Mouse (Mus musculus) bone marrow macrophage, adult 2 months (primary cell): Measurements from ENCODE around the gene Ptgis. TPM values are rescaled to one million over a fixed set of nuclear protein-coding genes. Genes with fewer than 3 reads are reported as not detected.

Experiments
- H3K27ac ChIP-seq: 2 replicates; pipeline ENCODE4 v1.5.1; 2012; ENCODE audit warnings: low read depth, low read length; ENCODE audit not compliant: insufficient read depth
- H3K4me1 ChIP-seq: 2 replicates; pipeline ENCODE4 v1.6.1; 2012; ENCODE audit warnings: low read length; ENCODE audit not compliant: control insufficient read depth, insufficient read depth
- H3K4me3 ChIP-seq: 2 replicates; pipeline ENCODE4 v1.5.1; 2012; ENCODE audit warnings: mild to moderate bottlenecking, low read length, moderate library complexity; ENCODE audit not compliant: insufficient read depth
- CTCF ChIP-seq: IDR thresholded peaks from 2 replicates; pipeline ENCODE4 v1.5.1; 2012; ENCODE audit warnings: low read depth, mild to moderate bottlenecking, low read length, moderate library complexity
- POLR2A ChIP-seq: IDR thresholded peaks from 2 replicates; pipeline ENCODE4 v1.6.1; 2012; ENCODE audit warnings: mild to moderate bottlenecking, low read depth, low read length, borderline replicate concordance
- polyA plus RNA-seq: library from polyadenylated mRNA; stranded (reverse); fragments of >200 nt; gene quantifications from 2 replicates; pipeline ENCODE4 v1.2.4, GENCODE M21; 2012; ENCODE audit not compliant: missing spikeins, insufficient read depth, insufficient read length

Ptgis gene
- polyA plus RNA-seq, 1 experiment, result not detected

GRCm38 (mm10) chr2:167273206-167273740, 32.9 kb upstream of the Ptgis start:
- Histone ChIP-seq H3K4me3 (no peak overlapping the region), H3K27ac (no peak overlapping the region), H3K4me1 (no peaks in the 10 kb centered on the region)
- TF ChIP-seq CTCF (no peak), POLR2A (no peak)

- H3K27ac ChIP-seq, result no peak overlapping the region
- no peaks in the 10 kb centered on the region for H3K4me1 ChIP-seq
- no peak overlapping the region for H3K4me3 ChIP-seq
- TF ChIP-seq POLR2A (no peak), CTCF (no peak)
Observed at GRCm38 (mm10) chr2:167272706-167273105, 32.3 kb upstream of the Ptgis start.

DNA sequence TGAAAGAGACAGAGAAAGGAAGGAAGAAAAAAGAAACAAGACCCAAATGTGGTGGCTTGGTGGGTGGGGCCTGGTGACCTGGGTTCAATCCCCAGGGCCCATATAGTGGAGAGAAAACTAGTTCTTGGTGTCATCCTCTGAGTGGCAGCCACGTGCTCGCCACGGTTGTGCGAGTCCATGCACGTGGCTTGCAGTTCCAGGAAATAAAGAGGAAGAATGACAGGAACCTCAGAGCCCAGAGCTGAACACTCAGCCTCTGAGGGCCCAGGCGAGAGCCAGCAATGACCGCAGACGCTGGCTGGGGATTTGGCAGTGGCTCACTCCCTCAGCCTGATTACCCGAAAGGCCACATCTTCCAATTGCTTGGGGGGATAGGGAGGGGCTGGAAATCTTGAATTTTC, 30.7 kb upstream of the Ptgis start:
- no peak overlapping the region for H3K27ac ChIP-seq
- H3K4me1 ChIP-seq, result no peaks in the 10 kb centered on the region
- no peak for TF ChIP-seq POLR2A
- TF ChIP-seq CTCF, result no peak
- H3K4me3 ChIP-seq, result no peak overlapping the region

- Histone ChIP-seq H3K4me3 (no peak overlapping the region), H3K27ac (no peak overlapping the region), H3K4me1 (no peaks in the 10 kb centered on the region)
- TF ChIP-seq CTCF, result no peak
- no peak for TF ChIP-seq POLR2A
Observed at GRCm38 (mm10) chr2:167270496-167270895, 30.1 kb upstream of the Ptgis start.

DNA sequence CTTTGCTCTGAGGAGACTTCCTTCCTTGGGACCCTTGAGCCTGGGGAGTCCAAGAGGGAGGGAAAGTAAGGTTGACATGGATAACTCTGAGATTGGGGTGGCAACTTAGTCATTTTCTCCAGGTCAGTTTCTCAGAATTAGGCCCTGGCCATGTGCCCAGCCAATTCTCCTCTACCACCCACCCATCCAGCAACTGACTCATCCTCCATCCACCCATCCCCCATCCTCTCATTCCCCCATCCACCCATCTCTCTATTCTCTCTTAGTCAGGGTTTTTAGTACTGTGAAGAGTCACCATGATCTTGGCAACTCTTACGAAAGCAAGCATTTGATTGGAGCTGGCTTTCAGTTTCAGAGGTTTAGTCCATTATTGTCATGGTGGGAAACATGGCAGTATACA, 28.3 kb upstream of the Ptgis start:
- Histone ChIP-seq H3K27ac (no peak overlapping the region), H3K4me3 (no peak overlapping the region), H3K4me1 (no peaks in the 10 kb centered on the region)
- TF ChIP-seq CTCF, result no peak
- no peak for TF ChIP-seq POLR2A

DNA sequence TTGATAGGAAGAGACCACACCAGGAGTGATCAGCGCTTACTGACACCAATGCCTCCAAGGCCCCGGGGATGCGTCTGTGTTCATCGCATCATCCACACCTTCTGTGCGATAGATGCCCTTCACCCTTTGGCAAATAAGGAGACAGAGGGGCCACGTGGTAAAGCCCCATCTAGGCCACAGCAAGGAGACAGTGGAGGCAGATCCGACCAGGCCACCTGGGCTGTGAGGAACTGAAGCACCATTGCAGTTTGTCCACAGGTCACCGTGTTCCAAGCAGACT, 27.9 kb upstream of the Ptgis start:
- TF ChIP-seq CTCF (no peak), POLR2A (no peak)
- Histone ChIP-seq H3K4me1 (no peaks in the 10 kb centered on the region), H3K4me3 (no peak overlapping the region), H3K27ac (no peak overlapping the region)

DNA sequence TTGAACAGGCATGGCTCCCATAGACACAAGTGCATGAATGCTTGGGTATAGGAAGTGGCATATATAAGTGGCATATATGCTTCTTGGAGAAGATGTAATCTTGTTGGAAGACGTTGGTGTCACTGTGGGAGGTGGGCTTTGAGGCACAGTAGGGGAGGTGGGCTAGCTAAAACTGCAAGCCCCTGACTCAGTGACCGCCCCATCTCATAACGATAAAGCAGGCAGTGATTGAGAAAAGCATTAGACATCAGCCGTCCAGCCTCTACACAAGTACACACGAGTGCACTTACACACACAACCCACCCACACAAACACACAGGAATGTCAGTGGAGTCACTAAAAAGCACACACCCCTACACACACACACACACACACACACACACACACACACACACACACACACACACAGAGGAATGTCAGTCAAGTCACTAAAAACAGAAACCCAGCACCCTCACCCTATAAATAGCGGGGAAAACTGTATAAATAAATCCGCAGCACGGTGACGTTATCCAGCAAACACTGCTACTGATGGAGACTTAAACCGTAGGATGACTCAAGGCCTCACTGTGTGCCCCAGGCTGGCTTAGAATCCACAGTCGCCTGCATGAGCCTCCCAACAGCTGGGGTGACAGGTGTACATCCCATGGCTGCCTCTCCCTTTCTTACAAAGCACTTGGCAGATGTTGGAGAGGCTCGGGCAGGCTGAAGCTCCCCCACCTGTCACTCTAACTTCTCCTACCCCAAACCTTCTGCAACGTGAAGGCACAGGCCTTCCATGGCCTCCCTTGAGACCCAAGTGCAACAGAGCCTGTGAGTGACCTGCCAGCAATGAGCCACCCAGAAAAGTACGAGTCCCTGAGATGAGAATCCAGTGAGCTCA, 27.4 kb upstream of the Ptgis start:
- Histone ChIP-seq H3K27ac (no peak overlapping the region), H3K4me3 (no peak overlapping the region)
- TF ChIP-seq CTCF (no peak), POLR2A (no peak)

DNA sequence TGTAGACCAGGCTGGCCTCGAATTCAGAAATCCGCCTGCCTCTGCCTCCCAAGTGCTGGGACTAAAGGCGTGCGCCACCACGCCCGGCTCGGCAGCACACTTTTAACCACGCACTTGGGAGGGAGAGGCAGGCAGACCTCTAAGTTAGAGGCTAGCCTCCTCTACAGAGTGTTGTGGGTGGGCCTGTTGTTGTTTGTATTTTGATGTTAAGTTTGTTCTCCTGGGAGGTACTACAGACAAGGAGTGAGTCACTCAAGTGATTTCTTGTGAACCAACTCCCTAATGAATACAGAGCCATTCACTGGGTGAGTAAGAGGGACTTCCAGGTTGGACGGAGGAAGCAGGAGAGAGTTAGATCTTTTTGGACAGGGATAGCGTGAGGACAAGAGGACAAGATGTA, 25.8 kb upstream of the Ptgis start:
- Histone ChIP-seq H3K4me3 (no peak overlapping the region), H3K27ac (no peak overlapping the region), H3K4me1 (no peaks in the 10 kb centered on the region)
- TF ChIP-seq CTCF (no peak), POLR2A (no peak)

More for the DNA sequence above, 27.4 kb upstream of the Ptgis start:
- no peaks in the 10 kb centered on the region for H3K4me1 ChIP-seq

DNA sequence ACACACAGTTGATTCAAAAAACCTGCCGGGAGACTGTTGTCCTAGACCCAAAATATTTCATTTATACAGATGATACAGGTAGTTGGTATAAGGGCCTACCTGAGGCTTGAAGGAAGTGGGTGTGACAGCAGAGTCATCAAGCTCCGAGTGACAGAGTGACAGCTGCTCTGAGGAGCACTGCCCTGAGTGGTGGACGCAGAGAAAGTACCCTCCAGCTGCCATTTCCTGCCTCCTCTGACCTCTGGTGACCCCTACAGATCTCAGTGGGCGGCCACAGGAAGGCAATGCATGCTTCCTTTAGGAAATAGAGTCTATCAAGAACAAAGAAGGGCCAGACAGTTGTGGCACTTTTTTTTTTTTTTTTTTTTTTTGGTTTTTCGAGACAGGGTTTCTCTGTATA, 25.4 kb upstream of the Ptgis start:
- TF ChIP-seq POLR2A (no peak), CTCF (no peak)
- no peaks in the 10 kb centered on the region for H3K4me1 ChIP-seq
- no peak overlapping the region for H3K27ac ChIP-seq
- no peak overlapping the region for H3K4me3 ChIP-seq

DNA sequence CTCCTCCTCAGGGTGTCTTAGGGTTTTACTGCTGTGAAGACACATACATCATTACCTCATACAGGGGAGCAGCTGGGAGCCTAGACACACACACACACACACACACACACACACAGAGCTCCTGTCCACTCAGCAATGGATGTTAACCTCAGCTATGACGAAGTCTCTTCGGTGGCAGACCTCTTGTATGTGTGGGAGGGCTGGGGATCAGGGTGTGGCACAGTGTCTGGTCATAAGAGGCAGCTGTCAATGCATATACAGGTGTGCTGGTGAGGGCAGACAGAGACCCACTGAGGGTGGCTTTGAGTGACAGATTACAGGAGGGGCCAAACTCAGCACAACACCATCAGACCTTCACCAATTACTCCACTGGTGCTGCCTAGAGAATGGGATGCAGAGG, 24.6 kb upstream of the Ptgis start:
- Histone ChIP-seq H3K4me3 (no peak overlapping the region), H3K27ac (no peak overlapping the region), H3K4me1 (no peaks in the 10 kb centered on the region)
- TF ChIP-seq POLR2A (no peak), CTCF (no peak)

DNA sequence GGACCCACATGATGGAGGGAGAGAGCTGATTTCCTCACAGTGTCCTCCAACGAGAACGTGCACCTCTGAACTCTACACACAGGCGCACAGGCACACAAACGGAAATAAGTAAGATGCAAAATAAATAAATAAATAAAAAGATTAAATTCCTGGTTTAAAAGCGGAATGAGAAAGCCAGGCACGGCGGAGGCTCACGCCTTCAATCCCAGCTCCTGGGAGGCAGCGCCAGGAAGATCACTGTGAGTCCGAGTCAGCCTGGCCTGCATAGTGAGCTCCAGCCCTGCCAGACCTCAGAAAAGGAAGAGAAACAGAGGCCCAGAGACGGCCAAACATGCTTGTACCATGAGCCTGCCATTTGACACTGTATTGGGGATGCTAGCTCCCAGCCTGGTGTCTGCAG, 23.5 kb upstream of the Ptgis start:
- Histone ChIP-seq H3K4me3 (no peak overlapping the region), H3K27ac (no peak overlapping the region), H3K4me1 (no peaks in the 10 kb centered on the region)
- TF ChIP-seq CTCF (no peak), POLR2A (no peak)
